Mouse (Mus musculus): ENCODE measurements around the gene Gng10. TPM values are rescaled to one million over a fixed set of nuclear protein-coding genes. Genes with fewer than 3 reads are reported as not detected.

Gng10 gene
- polyA plus RNA-seq, 1 experiment from 2014 or later: 198 TPM

- Histone ChIP-seq H3K36me3 (no peaks in the 10 kb centered on the region), H3K4me1 (no peaks in the 10 kb centered on the region), H3K4me2 (no peak overlapping the region), H3K4me3 (replicated peaks) (no peak overlapping the region), H3K9ac (replicated peaks) (no peak overlapping the region), H3K27me3 (replicated peaks) (no peaks in the 10 kb centered on the region), H3K9me3 (replicated peaks) (no peaks in the 10 kb centered on the region), H3K27ac (replicated peaks) (no peak overlapping the region)
- no peak for ATAC-seq (ENCODE audit: low FRiP score)
- 56% methylated on average over 1 of the region's 1 CpGs for WGBS
Measured at GRCm38 (mm10) chr4:59089391-59089790, 54.5 kb downstream of the Gng10 start.

Other genes starting within 250 kb of the Gng10 start
- not detected in 2 replicates for gene Olfr267, start 247.4 kb upstream of the Gng10 start, polyA plus RNA-seq (2015; fragmentation: Nextera tagmentation; extraction: Ambion mirVana)
- gene Ecpas, start 122.3 kb upstream of the Gng10 start, polyA plus RNA-seq (2015; fragmentation: Nextera tagmentation; extraction: Ambion mirVana): 33.0 and 34.5 TPM in 2 replicates
- 1.8 and 2.1 TPM in 2 replicates for gene Zkscan16, start 91.5 kb upstream of the Gng10 start, polyA plus RNA-seq (2015; fragmentation: Nextera tagmentation; extraction: Ambion mirVana)
- 4.3 and 14.8 TPM in 2 replicates for gene Ptgr1, start 48.0 kb upstream of the Gng10 start, polyA plus RNA-seq (2015; fragmentation: Nextera tagmentation; extraction: Ambion mirVana)
- 8.2 and 9.4 TPM in 2 replicates for gene Dnajc25, start 40.0 kb upstream of the Gng10 start, polyA plus RNA-seq (2015; fragmentation: Nextera tagmentation; extraction: Ambion mirVana)
- gene Gm20503, start 31.9 kb upstream of the Gng10 start, polyA plus RNA-seq (2015; fragmentation: Nextera tagmentation; extraction: Ambion mirVana): 7.0 and 8.2 TPM in 2 replicates
- gene AI481877, start 103.9 kb downstream of the Gng10 start, polyA plus RNA-seq (2015; fragmentation: Nextera tagmentation; extraction: Ambion mirVana): 0.05 and 0.10 TPM in 2 replicates
- 16.3 and 16.7 TPM in 2 replicates for gene Ugcg, start 154.2 kb downstream of the Gng10 start, polyA plus RNA-seq (2015; fragmentation: Nextera tagmentation; extraction: Ambion mirVana)

Measured in neural tube, embryonic 15.5 days (tissue).